Mouse (Mus musculus): ENCODE results near the gene Myo18a. TPM values are rescaled to one million over a fixed set of nuclear protein-coding genes. Genes with fewer than 3 reads are reported as not detected.
A peak's percentile ranks its signal among the peaks of the same experiment; 100 is the strongest.
"Not testable (repeated sequence)": the region's sequence is repeated elsewhere in the genome, so short reads cannot be mapped to it uniquely, and the experiment has no call there.

Myo18a gene
- total RNA-seq (2021) = 10 to 100 TPM; 50.4 to 75.6 TPM
- polyA plus RNA-seq (2012; rRNA removed) = 66.5 and 70.4 TPM in 2 replicates
- long read RNA-seq, partial matches to known transcripts = 10 of 26 reads
- long read RNA-seq, other reads (novel, unspliced or antisense) = 13 of 26 reads

- peak; percentile 93 for DNase-seq
These were observed at the start of gene Myo18a for GRCm38 (mm10) chr11:77762783-77763672. Myo18a (plus strand) TSS chr11:77763246.

- no peak for DNase-seq
These were observed 49.3 kb upstream of the Myo18a start for GRCm38 (mm10) chr11:77713736-77714135.

- no peak for DNase-seq
These were observed 44.0 kb upstream of the Myo18a start for GRCm38 (mm10) chr11:77719055-77719454.

GRCm38 (mm10) chr11:77721389-77721788 is 41.7 kb upstream of the Myo18a start:
- no peak for DNase-seq

- no peak for DNase-seq
These were observed 38.3 kb upstream of the Myo18a start for GRCm38 (mm10) chr11:77724766-77725165.

GRCm38 (mm10) chr11:77725183-77725582 is 37.9 kb upstream of the Myo18a start, which contains the start of gene Cryba1:
Cryba1 (minus strand) TSS chr11:77725283.
- no peak for DNase-seq

GRCm38 (mm10) chr11:77728587-77728986 is 34.5 kb upstream of the Myo18a start:
- DNase-seq = peak; percentile 87

- DNase-seq = peak; percentile 86
These were observed 25.8 kb upstream of the Myo18a start for GRCm38 (mm10) chr11:77737289-77737688.

GRCm38 (mm10) chr11:77738555-77738954 is 24.5 kb upstream of the Myo18a start:
- no peak for DNase-seq

- peak; percentile 54 for DNase-seq
These were observed 19.1 kb upstream of the Myo18a start for GRCm38 (mm10) chr11:77743966-77744365.

GRCm38 (mm10) chr11:77746652-77747051 is 16.4 kb upstream of the Myo18a start:
- no peak for DNase-seq

- not testable (repeated sequence) for DNase-seq
These were observed 15.9 kb upstream of the Myo18a start for GRCm38 (mm10) chr11:77747103-77747502.

GRCm38 (mm10) chr11:77748996-77749395 is 14.1 kb upstream of the Myo18a start:
- no peak for DNase-seq

- DNase-seq = peak; percentile 42
These were observed 10.5 kb upstream of the Myo18a start for GRCm38 (mm10) chr11:77752525-77752924.

- no peak for DNase-seq
These were observed 9.6 kb upstream of the Myo18a start for GRCm38 (mm10) chr11:77753469-77753868.

- DNase-seq = no peak
These were observed 3.0 kb upstream of the Myo18a start for GRCm38 (mm10) chr11:77760031-77760430.

- peak; percentile 69 for DNase-seq
These were observed 761 bp downstream of the Myo18a start for GRCm38 (mm10) chr11:77763673-77764340.

- DNase-seq = peak; percentile 56
These were observed 1.8 kb downstream of the Myo18a start for GRCm38 (mm10) chr11:77764694-77765458.

GRCm38 (mm10) chr11:77765459-77765777 is 2.4 kb downstream of the Myo18a start:
- no peak for DNase-seq

GRCm38 (mm10) chr11:77766351-77767001 is 3.4 kb downstream of the Myo18a start:
- peak; percentile 77 for DNase-seq

- DNase-seq = no peak
These were observed 6.5 kb downstream of the Myo18a start for GRCm38 (mm10) chr11:77769496-77769895.

GRCm38 (mm10) chr11:77770346-77770745 is 7.3 kb downstream of the Myo18a start:
- no peak for DNase-seq
